Mouse (Mus musculus): ENCODE measurements around the gene Xpr1.

DNA sequence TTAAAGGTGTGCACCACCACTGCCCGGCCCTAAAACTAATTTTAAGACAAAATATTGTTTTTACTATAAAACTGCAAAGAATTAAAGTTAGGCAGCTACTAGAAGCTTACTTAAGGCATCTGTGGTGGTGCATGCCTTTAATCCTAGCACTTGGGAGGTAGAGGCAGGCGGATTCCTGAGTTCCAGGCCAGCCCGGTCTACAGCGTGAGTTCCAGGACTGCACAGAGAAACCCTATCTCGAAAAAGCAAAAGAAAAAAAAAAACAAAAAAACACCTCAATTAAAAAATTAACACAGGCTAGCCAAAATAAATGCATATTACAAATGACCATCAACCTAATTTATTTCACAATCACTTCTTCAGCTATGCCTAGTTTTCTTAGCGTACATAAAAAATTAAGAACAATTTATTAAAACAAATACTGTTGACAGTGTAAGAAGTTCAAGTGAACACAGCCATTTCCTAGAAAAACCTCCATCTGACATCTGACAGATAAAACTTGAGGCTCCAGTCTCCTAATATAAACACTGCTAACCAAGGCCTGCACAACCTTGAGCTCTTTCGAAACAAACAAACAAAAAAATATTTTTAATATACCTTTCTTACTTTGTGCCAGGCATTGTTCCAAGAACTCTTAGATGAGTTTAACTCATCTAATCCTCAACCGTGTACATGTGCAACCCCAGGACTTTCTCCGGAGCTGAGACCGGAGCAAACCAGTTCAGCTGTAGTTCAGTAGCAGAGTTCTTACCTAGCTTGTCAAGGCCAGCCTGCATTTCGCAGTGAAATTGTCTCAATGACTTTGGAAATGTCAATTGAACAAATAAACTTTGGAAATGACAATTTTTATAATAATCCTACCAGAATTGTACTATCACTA, 9.3 kb downstream of the Xpr1 start:
- TF ChIP-seq GATA1 (IDR thresholded peaks at IDR 0.05; ENCODE audit: low read length), result no peak
- TF ChIP-seq TAL1 (IDR thresholded peaks at IDR 0.05; ENCODE audit: low read length), result no peak
